Mouse (Mus musculus) pancreas, adult 10 weeks (tissue): ENCODE measurements around the gene A030014E15Rik. TPM values are rescaled to one million over a fixed set of nuclear protein-coding genes. Genes with fewer than 3 reads are reported as not detected.

Experiments used
- polyA plus RNA-seq: library from polyadenylated mRNA; stranded (reverse); fragments of 350-450 nt; fragmentation: Illumina TruSeq; extraction: RNeasy Lipid Tissue Mini Kit (QIAGEN cat#74804); gene quantifications from one replicate; pipeline ENCODE4 v1.2.3, GENCODE M21; 2015; ENCODE audit warnings: low read depth, low replicate concordance; ENCODE audit not compliant: insufficient read depth

The A030014E15Rik gene
- not detected for polyA plus RNA-seq

DNA sequence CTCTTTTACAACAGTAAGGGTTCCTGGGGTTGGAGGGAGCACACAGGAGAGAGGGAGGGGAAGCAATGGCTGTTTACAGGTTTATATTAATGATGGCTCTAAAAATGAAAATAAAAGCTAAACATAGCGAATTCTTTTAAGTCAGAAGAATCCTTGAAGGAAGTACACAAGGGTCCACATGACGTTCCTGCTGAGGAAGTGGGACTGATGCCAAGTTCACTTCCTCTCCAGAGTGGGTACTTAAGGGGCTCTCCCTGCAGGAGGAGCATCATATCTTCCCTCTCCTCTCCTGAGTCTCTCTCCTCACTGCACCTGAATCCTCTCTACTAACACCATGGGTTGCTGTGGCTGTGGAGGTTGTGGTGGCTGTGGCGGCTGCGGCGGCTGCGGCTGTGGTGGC, at the start of gene A030014E15Rik:
Gene A030014E15Rik (plus strand): TSS at position 268 of the 400 bp plus-strand sequence.

GRCm38 (mm10) chr1:82913025-82913424, 11.7 kb upstream of the A030014E15Rik start, which contains the start of gene A030005L19Rik:
Gene A030005L19Rik, plus strand, starts transcription at chr1:82913325.

GRCm38 (mm10) chr1:82931326-82931725, 6.6 kb downstream of the A030014E15Rik start, which contains the start of gene Gm6217:
Gene Gm6217, minus strand, starts transcription at chr1:82931399.

DNA sequence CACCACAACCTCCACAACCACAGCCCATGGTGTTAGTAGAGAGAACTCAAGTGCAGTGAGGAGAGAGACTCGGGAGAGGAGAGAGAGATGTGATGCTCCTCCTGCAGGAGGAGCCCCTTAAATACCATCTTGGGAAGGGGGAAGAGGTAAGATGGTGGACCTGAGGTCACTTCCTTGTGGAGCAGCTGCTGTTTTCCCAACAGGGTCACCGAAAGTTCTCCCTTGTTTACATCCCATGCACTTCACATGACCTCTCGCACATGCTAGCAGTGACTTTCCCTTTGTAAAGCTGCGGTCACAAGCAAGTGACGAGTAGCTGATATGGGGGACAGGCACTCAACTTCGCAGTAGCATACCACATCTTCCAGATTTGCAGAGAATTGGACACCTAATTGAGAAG, 18.6 kb downstream of the A030014E15Rik start, which contains the start of gene A030003K21Rik:
Gene A030003K21Rik (minus strand): TSS at position 94 of the 400 bp plus-strand sequence.

GRCm38 (mm10) chr1:82955913-82956312, 31.2 kb downstream of the A030014E15Rik start, which contains the start of gene Gm7544:
Gene Gm7544, minus strand, starts transcription at chr1:82956013.

DNA sequence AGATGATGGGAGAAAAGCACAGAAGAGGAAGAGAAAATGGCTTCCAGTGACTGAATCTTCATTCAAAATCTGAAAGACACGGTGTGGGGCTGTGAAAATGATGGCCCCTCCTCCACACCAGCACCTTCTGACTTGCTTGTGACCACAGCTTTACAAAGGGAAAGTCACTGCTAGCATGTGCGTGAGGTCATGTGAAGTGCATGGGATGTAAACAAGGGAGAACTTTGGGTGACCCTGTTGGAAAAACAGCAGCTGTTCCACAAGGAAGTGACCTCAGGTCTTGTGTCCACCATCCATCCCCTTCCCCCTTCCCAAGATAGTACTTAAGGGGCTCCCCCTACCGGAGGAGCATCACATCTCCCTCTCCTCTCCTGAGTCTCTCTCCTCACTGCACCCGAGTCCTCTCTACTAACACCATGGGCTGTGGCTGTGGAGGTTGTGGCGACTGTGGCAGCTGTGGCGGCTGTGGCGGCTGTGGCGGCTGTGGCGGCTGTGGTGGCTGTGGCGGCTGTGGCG, 35.2 kb downstream of the A030014E15Rik start, which contains the start of gene Gm47955:
Gene Gm47955 (plus strand): TSS at position 417 of the 516 bp plus-strand sequence.

Other genes starting within 250 kb of the A030014E15Rik start
- gene Mff, start 200.0 kb upstream of the A030014E15Rik start, polyA plus RNA-seq = 30.1 TPM
- gene Tm4sf20, start 156.5 kb upstream of the A030014E15Rik start, polyA plus RNA-seq = not detected
- gene Gm47791, start 153.7 kb upstream of the A030014E15Rik start, polyA plus RNA-seq = not detected
- gene Agfg1, start 85.4 kb upstream of the A030014E15Rik start, polyA plus RNA-seq = 3.6 TPM
- gene A030005L19Rik, start 11.6 kb upstream of the A030014E15Rik start, polyA plus RNA-seq = not detected
- not detected for gene Gm6217, start 6.5 kb downstream of the A030014E15Rik start, polyA plus RNA-seq
- not detected for gene A030003K21Rik, start 18.5 kb downstream of the A030014E15Rik start, polyA plus RNA-seq
- not detected for gene Gm7544, start 31.1 kb downstream of the A030014E15Rik start, polyA plus RNA-seq
- gene Gm47955, start 35.4 kb downstream of the A030014E15Rik start, polyA plus RNA-seq = not detected
- gene Gm47959, start 75.6 kb downstream of the A030014E15Rik start, polyA plus RNA-seq = not detected
- gene Slc19a3, start 113.5 kb downstream of the A030014E15Rik start, polyA plus RNA-seq = not detected
- gene Krtap28-10, start 117.6 kb downstream of the A030014E15Rik start, polyA plus RNA-seq = not detected
- gene Gm47969, start 120.0 kb downstream of the A030014E15Rik start, polyA plus RNA-seq = not detected
- not detected for gene A030005K14Rik, start 134.5 kb downstream of the A030014E15Rik start, polyA plus RNA-seq
- gene Krtap28-13, start 136.0 kb downstream of the A030014E15Rik start, polyA plus RNA-seq = not detected
- gene Ccl20, start 191.8 kb downstream of the A030014E15Rik start, polyA plus RNA-seq = not detected
- gene Daw1, start 234.8 kb downstream of the A030014E15Rik start, polyA plus RNA-seq = not detected